Mouse (Mus musculus) c-Kit-positive CD71-negative TER-119-negative erythroid progenitor cells, embryonic 14.5 days (primary cell): ENCODE data around the gene Metrnl.
"Not testable (repeated sequence)": the region's sequence is repeated elsewhere in the genome, so short reads cannot be mapped to it uniquely, and the experiment has no call there.

Experiments used
- DNase-seq: peaks from one replicate; pipeline ENCODE4 v3.0.0-alpha.2; 2013; ENCODE audit warnings: low read depth

Gene Metrnl

GRCm38 (mm10) chr11:121701244-121701643 lies at the start of gene Metrnl:
Gene Metrnl (plus strand): TSS chr11:121701544.
- DNase-seq = no peak

- no peak for DNase-seq
Observed at GRCm38 (mm10) chr11:121651556-121651955, 49.8 kb upstream of the Metrnl start.

DNA sequence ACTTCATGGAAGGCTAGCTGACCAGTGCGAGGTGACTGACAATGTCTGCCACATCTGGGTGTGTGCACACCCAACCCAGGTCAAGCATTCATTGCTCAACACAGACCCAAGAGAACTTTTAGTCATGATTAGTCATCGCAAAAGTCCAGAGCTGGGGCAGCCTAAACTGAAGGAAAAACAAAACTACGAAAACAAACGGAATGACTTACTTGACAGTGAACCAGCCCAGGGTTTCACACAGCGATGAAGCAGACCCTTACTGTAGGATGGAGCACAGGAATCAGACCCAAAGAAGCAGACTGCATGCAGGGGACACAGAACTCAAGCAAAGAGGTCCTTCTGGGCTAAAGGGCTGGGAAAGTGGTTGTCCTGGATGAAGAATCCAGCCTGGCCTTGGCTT lies 49.4 kb upstream of the Metrnl start:
- no peak for DNase-seq

- DNase-seq = peak; percentile 56
Observed at GRCm38 (mm10) chr11:121652547-121653305, 48.6 kb upstream of the Metrnl start.

DNA sequence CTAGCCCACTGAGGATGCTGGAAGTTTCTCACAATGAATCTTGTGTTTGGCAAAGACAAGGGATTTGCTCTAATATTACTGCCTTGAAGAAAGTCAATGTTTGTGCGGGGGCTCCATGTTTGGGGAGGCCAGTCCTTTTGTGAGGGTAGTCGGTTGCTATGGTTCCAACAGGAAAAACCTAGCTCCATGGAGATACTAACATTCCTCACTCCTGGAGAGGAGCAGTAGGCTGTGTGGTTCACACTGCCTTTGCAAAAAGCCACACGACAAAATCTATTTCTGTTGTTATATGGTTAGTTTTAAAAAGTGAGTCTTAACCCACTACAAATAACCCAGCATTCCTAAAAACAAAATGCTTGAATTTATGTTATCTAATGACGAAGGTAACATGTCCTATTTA lies 47.7 kb upstream of the Metrnl start:
- no peak for DNase-seq

DNA sequence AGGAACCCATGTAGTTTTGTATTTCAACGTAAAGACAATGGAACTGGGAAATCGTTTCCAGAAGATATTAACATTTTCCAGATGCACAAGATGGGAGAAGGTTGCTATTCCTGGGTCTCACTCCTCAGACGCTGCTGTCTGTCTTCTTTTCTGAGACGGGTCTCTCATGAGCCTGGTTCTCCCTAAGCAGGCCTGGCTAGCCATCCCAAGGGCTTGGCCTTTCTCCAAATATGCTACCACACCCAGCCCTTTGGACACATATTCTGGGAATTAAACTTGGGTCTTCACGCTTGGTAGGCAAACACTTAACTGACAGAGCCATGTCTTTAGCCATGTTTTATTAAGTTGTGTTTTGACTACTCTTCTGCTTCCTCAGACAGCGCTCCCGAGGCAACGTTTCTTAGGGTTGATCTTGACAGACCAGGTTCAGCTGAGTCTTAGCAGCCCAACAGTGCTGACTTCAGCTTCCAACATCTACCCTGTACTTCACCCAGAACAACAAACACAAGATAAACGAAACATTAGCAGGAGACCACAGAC lies 46.9 kb upstream of the Metrnl start:
- no peak for DNase-seq

GRCm38 (mm10) chr11:121655166-121655806 lies 46.1 kb upstream of the Metrnl start:
- DNase-seq = no peak

DNA sequence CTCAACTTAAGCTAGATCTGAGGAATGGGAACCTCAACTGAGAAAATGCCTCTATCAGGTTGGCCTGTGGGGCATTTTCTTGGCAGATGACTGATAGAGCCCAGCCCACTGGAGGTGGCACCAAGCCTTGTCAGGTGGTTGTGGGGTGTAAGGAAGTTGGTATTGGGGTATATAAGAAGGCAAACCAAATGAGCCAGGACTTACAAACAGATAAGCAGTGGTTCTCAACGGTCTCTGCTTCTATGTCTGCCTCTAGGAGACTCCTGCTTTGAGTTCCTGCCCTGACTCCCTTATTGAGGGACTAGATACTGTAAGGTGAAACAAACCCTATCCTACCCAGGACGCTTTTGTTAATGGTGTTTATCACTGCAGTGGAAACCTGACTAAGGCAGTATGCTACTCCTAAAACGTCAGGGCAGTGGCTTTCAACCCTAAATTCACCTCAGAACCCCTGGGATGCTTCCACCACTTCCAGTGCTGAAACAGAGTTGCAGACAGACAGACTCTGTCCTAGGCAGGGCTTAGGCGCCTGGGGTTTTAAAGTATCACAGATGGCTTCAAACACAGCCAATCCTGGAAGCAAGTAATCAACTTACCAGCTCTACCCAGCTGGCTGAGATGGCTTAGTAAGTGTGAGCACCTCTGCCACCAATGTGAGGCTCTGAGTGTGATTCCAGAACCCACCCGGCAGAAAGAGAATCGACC lies 45.4 kb upstream of the Metrnl start:
- no peak for DNase-seq

- DNase-seq = no peak
Observed at GRCm38 (mm10) chr11:121658151-121658550, 43.2 kb upstream of the Metrnl start.

DNA sequence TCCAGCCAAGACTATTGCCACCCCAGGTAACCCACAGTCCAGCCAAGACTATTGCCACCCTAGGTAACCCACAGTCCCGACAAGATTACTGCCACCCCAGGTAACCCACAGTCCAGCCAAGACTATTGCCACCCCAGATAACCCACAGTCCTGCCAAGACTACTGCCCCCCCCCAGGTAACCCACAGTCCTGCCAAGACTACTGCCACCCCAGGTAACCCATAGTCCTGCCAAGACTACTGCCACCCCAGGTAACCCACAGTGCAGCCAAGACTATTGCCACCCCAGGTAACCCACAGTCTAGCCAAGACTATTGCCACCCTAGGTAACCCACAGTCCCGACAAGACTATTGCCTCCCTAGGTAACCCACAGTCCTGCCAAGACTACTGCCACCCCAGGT lies 40.7 kb upstream of the Metrnl start:
- DNase-seq = not testable (repeated sequence)

DNA sequence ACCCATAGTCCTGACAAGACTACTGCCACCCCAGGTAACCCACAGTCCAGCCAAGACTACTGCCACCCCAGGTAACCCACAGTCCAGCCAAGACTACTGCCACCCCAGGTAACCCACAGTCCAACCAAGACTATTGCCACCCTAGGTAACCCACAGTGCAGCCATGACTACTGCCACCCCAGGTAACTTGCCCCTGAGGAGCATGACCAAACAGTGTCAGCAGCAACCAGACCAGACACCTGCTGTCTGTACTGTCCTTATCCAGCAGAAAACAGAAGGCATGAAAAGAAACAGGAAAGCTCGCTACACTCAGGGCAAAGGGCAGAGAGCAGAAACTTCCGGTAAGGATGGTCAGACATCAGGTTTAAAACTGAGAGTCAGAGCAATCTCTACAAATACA lies 40.2 kb upstream of the Metrnl start:
- DNase-seq = no peak

DNA sequence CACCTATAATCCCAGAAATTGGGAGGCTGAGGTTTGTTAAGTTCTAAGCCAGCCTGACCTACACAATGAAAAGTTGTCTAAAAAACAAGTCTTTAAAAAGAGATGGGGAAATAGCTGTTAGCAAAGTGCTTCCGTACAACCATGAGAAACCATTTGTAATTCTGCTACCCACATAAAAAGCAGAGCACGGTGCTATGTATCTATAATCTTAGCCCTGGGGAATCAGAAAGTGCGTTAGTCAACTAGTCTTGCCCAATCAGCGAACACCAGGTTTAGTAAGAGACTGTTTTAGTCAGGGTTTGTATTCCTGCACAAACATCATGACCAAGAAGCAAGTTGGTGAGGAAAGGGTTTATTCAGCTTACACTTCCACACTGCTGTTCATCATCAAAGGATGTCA lies 33.8 kb upstream of the Metrnl start:
- DNase-seq = no peak

GRCm38 (mm10) chr11:121668776-121669175 lies 32.6 kb upstream of the Metrnl start:
- DNase-seq = no peak

DNA sequence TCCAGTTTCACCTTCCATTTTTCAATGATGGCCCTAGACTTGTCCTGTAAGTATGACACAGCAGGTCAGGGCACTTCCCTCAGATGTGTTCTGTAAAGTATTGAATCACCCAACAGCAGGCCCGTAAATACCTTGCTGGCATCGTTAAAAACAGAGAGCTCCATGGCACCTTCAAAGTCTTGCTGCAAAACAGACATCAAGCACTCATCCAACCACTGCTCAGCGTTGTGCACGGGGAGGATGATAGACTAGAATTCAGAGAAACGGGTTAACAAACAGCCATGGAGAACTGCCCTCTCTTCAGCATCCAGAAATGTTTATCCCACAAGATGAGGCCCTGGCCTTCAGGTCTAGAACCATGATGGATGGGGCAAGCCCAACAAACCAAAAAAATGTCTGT lies 30.4 kb upstream of the Metrnl start:
- no peak for DNase-seq

GRCm38 (mm10) chr11:121672312-121672989 lies 28.9 kb upstream of the Metrnl start:
- DNase-seq = no peak

DNA sequence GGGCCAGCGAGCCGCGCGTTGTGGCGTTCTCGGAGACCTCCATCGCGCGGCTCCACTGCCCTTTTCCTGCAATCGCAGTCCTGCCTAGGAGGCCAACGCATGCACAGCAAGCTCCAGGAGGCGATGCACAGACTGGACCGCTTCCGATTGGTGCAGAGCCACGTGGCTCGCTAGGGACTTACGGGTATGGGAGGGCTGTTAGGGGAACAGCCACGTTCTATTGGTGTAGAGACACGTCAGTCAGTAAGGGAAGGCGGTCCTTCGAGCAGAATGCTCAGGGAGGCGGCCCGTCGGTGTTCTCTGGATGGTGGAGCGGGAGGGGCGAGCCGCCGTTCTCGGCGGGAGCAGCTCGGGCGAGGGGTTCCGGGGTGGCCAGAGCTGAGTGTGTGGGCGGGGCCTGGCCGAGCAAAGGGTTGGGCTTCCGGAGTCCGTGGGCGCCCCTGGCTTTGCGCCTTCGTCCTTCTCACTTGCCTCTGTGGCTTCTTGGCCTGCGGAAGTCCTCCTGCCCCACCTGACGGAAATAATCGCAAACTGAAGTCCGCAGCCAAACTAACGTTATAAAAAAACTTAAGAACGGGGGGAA lies 28.3 kb upstream of the Metrnl start, which contains the start of gene B3gntl1:
Gene B3gntl1 (minus strand): TSS at position 164 of the 583 bp plus-strand sequence.
- peak; percentile 98 for DNase-seq

- no peak for DNase-seq
Observed at GRCm38 (mm10) chr11:121673629-121674028, 27.7 kb upstream of the Metrnl start.

DNA sequence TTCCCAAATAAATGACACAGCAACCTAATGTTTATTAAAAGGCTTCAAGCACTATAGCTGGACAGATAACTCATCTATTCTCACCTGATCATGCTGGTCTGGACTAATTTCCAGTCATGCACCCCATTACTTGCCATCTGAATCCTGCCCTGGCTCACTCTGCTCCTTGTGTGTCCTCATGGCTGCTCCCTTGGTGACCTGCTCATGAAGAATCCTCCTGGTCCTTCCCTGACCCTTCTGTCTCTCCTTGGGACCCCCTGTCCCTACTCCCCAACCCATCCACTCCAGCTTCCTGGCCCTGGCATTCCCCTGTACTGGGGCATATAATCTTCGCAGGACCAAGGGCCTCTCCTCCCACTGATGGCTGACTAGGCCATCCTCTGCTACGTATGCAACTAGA lies 24.5 kb upstream of the Metrnl start:
- DNase-seq = no peak

- no peak for DNase-seq
Observed at GRCm38 (mm10) chr11:121679581-121679980, 21.8 kb upstream of the Metrnl start.

- DNase-seq = no peak
Observed at GRCm38 (mm10) chr11:121680750-121681149, 20.6 kb upstream of the Metrnl start.

- DNase-seq = no peak
Observed at GRCm38 (mm10) chr11:121683243-121683642, 18.1 kb upstream of the Metrnl start.

DNA sequence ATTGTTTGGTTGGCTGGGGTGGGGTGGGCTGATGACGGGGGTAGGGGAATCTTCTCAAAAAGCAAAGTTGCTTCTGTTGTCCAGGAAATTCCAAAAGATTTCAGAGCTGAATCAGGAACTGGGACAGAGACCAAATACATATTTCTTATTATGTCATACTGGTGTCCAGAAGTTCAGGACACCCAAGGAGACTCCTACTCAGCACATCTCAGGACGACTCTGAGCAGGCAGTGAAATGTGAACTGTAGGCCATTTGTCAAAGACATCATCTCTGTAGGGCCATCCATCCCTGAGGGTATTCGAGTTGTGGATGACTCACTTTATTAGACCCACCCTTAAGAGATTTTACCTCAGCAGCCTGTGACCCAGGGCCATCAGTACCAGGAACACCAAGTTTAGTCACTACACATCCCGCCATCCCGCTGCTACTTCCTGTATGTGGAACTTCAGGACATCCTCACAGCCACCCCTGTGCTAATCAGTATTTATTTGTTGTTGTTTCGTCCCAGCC lies 15.8 kb upstream of the Metrnl start:
- DNase-seq = no peak
